Mouse (Mus musculus): Measurements from ENCODE around the gene Ppp1cb.

DNA sequence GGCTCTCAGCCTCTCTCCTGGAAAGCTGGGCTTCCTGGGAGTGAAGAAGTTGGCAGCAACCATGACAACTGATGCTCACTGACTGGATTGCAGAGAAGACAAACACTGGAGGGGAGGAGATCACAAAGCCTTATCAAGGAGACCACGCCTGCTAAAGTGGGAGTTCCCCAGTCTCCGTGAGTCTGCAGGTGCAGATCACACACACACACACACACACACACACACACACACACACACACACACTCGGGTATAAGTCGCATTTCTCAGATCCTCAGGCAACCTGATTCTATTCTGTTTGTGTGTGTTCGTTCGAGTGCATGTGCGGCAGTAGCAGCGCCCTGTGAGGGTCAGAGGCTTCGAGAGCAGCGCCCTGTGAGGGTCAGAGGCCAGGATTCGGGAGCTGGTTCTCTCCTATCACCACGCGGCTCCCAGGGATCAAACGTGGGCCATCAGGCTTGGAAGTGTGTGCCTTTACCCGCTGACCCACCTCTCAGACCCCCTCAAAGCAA lies 36.5 kb upstream of the Ppp1cb start:
- TF ChIP-seq EP300 (IDR thresholded peaks at IDR 0.05; ENCODE audit: low read depth) (no peak), CTCF (IDR thresholded peaks at IDR 0.05; ENCODE audit: low read depth) (no peak)
